Comparison of ENCODE assay signal across 16 mouse cellular contexts in genomic region chr17:45816566-45816965, GRCm38 (mm10).
DNase-seq lines count a peak whose midpoint lies in the region; ATAC-seq and TF ChIP-seq lines count a peak whose summit lies in the region.
"Had no signal": no experiment of that assay in that cellular context is flagged by ENCODE, and none has a peak within 500 bp of the region (broad histone marks: within the 10 kb centered on the region; RNA-seq: fewer than 3 reads in every experiment).

No protein-coding gene starts in this region.

- ATAC-seq in liver, postnatal 0 days: no peak
- ATAC-seq: activated CD4-positive, CD25-positive, alpha-beta regulatory T cell, adult 4 months; forebrain, embryonic 15.5 days had no signal

- WGBS in heart, adult 2 months: 66% methylated on average over 3 of the region's 3 CpGs
- WGBS in heart, embryonic 10.5 days: 67% methylated on average over 3 of the region's 3 CpGs
- 72% methylated on average over 3 of the region's 3 CpGs for WGBS in liver, postnatal 0 days (ENCODE audit: insufficient replicate concordance)

- H3K4me1 ChIP-seq in heart, adult 2 months (ENCODE audit: control insufficient read depth, insufficient read depth, low read length): peaks cover 6% of the 10 kb centered on the region
- H3K4me1 ChIP-seq in heart, embryonic 10.5 days: peaks cover 45% of the 10 kb centered on the region
- no peaks in the 10 kb centered on the region; the same call in 1 of the 2 replicates for H3K4me1 ChIP-seq in liver, postnatal 0 days (ENCODE audit: insufficient read depth)
- H3K4me1 ChIP-seq: forebrain, embryonic 15.5 days had no signal

- peak overlapping the region; percentile 74 for H3K27ac ChIP-seq in heart, adult 2 months
- no peak overlapping the region for H3K27ac ChIP-seq in heart, embryonic 10.5 days
- no peak overlapping the region for H3K27ac ChIP-seq in liver, postnatal 0 days (ENCODE audit: low read depth)
- H3K27ac ChIP-seq: embryonic facial prominence, embryonic 12.5 days; forebrain, embryonic 15.5 days; hindbrain, embryonic 10.5 days; hindbrain, embryonic 14.5 days; intestine, embryonic 15.5 days had no signal

- DNase-seq in cerebellum, postnatal 25 days: peak; percentile 29 to 47
- DNase-seq in cerebellum, postnatal 4 days (ENCODE audit: low spot score in 2 of 2): no peak
- peak; percentile 35 to 39 for DNase-seq in heart, adult 2 months
- no peak for DNase-seq in heart, embryonic 10.5 days (ENCODE audit: low spot score)
- DNase-seq in MN1 (ENCODE audit: low spot score): peak; percentile 76
- peak; percentile 89 for DNase-seq in gastrocnemius, postnatal 25 days
- no peak for DNase-seq in liver, postnatal 0 days
- DNase-seq in retina, embryonic 14.5 days (ENCODE audit: low spot score): no peak
- DNase-seq: cerebellum, adult 11-12 months had no signal

- H3K9me3 ChIP-seq in heart, embryonic 10.5 days: no peaks in the 10 kb centered on the region
- no peaks in the 10 kb centered on the region for H3K9me3 ChIP-seq in liver, postnatal 0 days (ENCODE audit: low read length)
- H3K9me3 ChIP-seq: embryonic facial prominence, embryonic 12.5 days; forebrain, embryonic 15.5 days; hindbrain, embryonic 10.5 days; intestine, embryonic 15.5 days had no signal

- no peak overlapping the region for H3K4me2 ChIP-seq in liver, postnatal 0 days (ENCODE audit: low read depth, low read length)
- H3K4me2 ChIP-seq: embryonic facial prominence, embryonic 12.5 days; forebrain, embryonic 15.5 days; hindbrain, embryonic 14.5 days; intestine, embryonic 15.5 days had no signal

- TF ChIP-seq POLR2A in heart, adult 2 months (IDR thresholded peaks at IDR 0.05; ENCODE audit: insufficient read depth, low read depth, low read length): no peak

- H3K79me2 ChIP-seq in heart, adult 2 months (replicated peaks; ENCODE audit: control insufficient read depth, insufficient read depth, low read length): no peaks in the 10 kb centered on the region

- TF ChIP-seq CTCF in heart, adult 2 months (IDR thresholded peaks at IDR 0.05): no peak
- TF ChIP-seq CTCF in liver, postnatal 0 days (IDR thresholded peaks at IDR 0.05; ENCODE audit: low read depth): no peak

- no peaks in the 10 kb centered on the region for H3K27me3 ChIP-seq in heart, adult 2 months (ENCODE audit: control insufficient read depth, insufficient read depth, low read length)
- peaks cover 42% of the 10 kb centered on the region for H3K27me3 ChIP-seq in heart, embryonic 10.5 days (ENCODE audit: insufficient read depth, poor library complexity, severe bottlenecking)
- H3K27me3 ChIP-seq in liver, postnatal 0 days (ENCODE audit: insufficient read depth, low read length): no peaks in the 10 kb centered on the region; the same call in 1 of the 2 replicates
- H3K27me3 ChIP-seq: embryonic facial prominence, embryonic 12.5 days; forebrain, embryonic 15.5 days; intestine, embryonic 15.5 days; Patski had no signal

- no peak overlapping the region for H3K4me3 ChIP-seq in heart, adult 2 months
- no peak overlapping the region for H3K4me3 ChIP-seq in heart, embryonic 10.5 days
- no peak overlapping the region for H3K4me3 ChIP-seq in liver, postnatal 0 days (ENCODE audit: low read depth, low read length)
- H3K4me3 ChIP-seq: embryonic facial prominence, embryonic 12.5 days; forebrain, embryonic 15.5 days; hindbrain, embryonic 10.5 days; intestine, embryonic 15.5 days had no signal

- H3K36me3 ChIP-seq in heart, adult 2 months (ENCODE audit: control insufficient read depth, insufficient read depth, low read length): no peaks in the 10 kb centered on the region
- H3K36me3 ChIP-seq in heart, embryonic 10.5 days: no peaks in the 10 kb centered on the region
- no peaks in the 10 kb centered on the region for H3K36me3 ChIP-seq in liver, postnatal 0 days (replicated peaks; ENCODE audit: insufficient read depth, low read length)
- H3K36me3 ChIP-seq: embryonic facial prominence, embryonic 12.5 days; forebrain, embryonic 15.5 days; hindbrain, embryonic 10.5 days; intestine, embryonic 15.5 days had no signal

- TF ChIP-seq EP300 in heart, adult 2 months (IDR thresholded peaks at IDR 0.05; ENCODE audit: insufficient read depth, low read depth, low read length): 0 out of 2 replicates have a peak, but pooled peaks have one; percentile 15
- TF ChIP-seq EP300 in liver, postnatal 0 days (IDR thresholded peaks at IDR 0.05; ENCODE audit: low read depth): no peak

- intact Hi-C loops in heart, adult 2 months (cut with DNase I): no loop called here

- no peak overlapping the region for H3K9ac ChIP-seq in heart, adult 2 months (ENCODE audit: low read depth, low read length)
- H3K9ac ChIP-seq in liver, postnatal 0 days (replicated peaks): no peak overlapping the region
- H3K9ac ChIP-seq: embryonic facial prominence, embryonic 12.5 days; forebrain, embryonic 15.5 days; hindbrain, embryonic 14.5 days; intestine, embryonic 15.5 days had no signal

Comparison
In these comparisons a context has a peak if more than half of its experiments do, and no peak if none do; other contexts are left out.
1. DNase-seq: peak in cerebellum, postnatal 25 days (2 of 2), heart, adult 2 months (2 of 2), MN1 (single experiment) and gastrocnemius, postnatal 25 days (single experiment); none in cerebellum, postnatal 4 days (0 of 2), heart, embryonic 10.5 days (single experiment), liver, postnatal 0 days (single experiment) and retina, embryonic 14.5 days (single experiment).